Mouse (Mus musculus) neural tube, embryonic 12.5 days (tissue): ENCODE data around the gene Pakap. TPM values are rescaled to one million over a fixed set of nuclear protein-coding genes. Genes with fewer than 3 reads are reported as not detected.

Source experiments
- ATAC-seq: fragments of 200-750 bp; cut with Nextera tagmentation; 2 replicates; pipeline ENCODE4 v1.8.0; 2017; ENCODE audit warnings: low read depth, mild to moderate bottlenecking, moderate TSS enrichment, moderate library complexity; ENCODE audit not compliant: low FRiP score
- H3K27ac ChIP-seq: fragments of 300-500 bp; sonication (generic); 2 replicates; pipeline ENCODE4 v1.5.1; 2016
- H3K27me3 ChIP-seq: fragments of 300-500 bp; sonication (generic); replicated peaks from 2 replicates; pipeline ENCODE4 v1.6.1; 2016; ENCODE audit warnings: mild to moderate bottlenecking
- H3K36me3 ChIP-seq: fragments of 300-500 bp; sonication (generic); 2 replicates; pipeline ENCODE4 v1.6.1; 2016; ENCODE audit warnings: mild to moderate bottlenecking
- H3K4me1 ChIP-seq: fragments of 300-500 bp; sonication (generic); 2 replicates; pipeline ENCODE4 v1.6.1; 2016
- H3K4me2 ChIP-seq: fragments of 300-500 bp; sonication (generic); replicated peaks from 2 replicates; pipeline ENCODE4 v1.6.1; 2016; ENCODE audit warnings: mild to moderate bottlenecking
- H3K4me3 ChIP-seq: fragments of 300-500 bp; sonication (generic); 2 replicates; pipeline ENCODE4 v1.5.1; 2016
- H3K9ac ChIP-seq: fragments of 300-500 bp; sonication (generic); 2 replicates; pipeline ENCODE4 v1.6.1; 2016; ENCODE audit warnings: mild to moderate bottlenecking
- H3K9me3 ChIP-seq: fragments of 300-500 bp; sonication (generic); 2 replicates; pipeline ENCODE4 v1.6.1; 2016; ENCODE audit warnings: mild to moderate bottlenecking
- WGBS: fragments of 180-500 bp; shearing (Covaris S2); methylation state at CpG from one replicate; pipeline ENCODE4 v1.1.7; 2016; 5-methylcytosine and 5-hydroxymethylcytosine counted together
- polyA plus RNA-seq: library from polyadenylated mRNA; unstranded; fragments of >200 nt; fragmentation: Nextera tagmentation; extraction: Ambion mirVana; gene quantifications from 2 replicates; pipeline ENCODE4 v1.2.1, GENCODE M21; 2016

Gene Pakap
- polyA plus RNA-seq, 1 experiment from 2014 or later = 16.7 TPM

DNA sequence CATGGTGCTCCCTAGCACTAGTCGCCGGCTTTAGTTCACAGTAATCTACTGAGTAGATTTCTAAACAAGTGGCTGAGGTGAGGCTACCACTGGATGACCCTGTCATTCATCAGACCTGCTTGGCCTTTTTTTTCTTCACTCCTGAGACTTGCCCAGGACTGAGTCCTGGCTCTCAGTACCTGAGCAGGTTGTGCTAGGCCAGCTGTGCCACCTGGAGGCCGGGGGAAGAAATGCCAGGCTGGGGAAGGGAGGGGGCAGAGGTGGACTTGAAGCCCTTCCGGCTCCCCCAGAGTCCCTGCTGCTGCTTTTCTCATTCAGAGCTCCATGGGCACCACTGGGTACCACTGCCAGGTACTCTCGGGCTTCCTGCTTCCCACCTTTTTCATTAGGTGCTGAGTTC lies 220.7 kb downstream of the Pakap start:
- no peaks in the 10 kb centered on the region for H3K9me3 ChIP-seq
- no peaks in the 10 kb centered on the region for H3K27me3 ChIP-seq
- 55% methylated on average over 5 of the region's 5 CpGs for WGBS
- 0 out of 2 replicates have a peak, but pooled peaks cover 10% of the 10 kb centered on the region for H3K4me1 ChIP-seq
- H3K27ac ChIP-seq = no peak overlapping the region
- H3K9ac ChIP-seq = no peak overlapping the region
- ATAC-seq = no peak
- no peak overlapping the region for H3K4me2 ChIP-seq
- H3K36me3 ChIP-seq = no peaks in the 10 kb centered on the region
- no peak overlapping the region for H3K4me3 ChIP-seq

GRCm38 (mm10) chr4:57789118-57789517 lies 221.1 kb downstream of the Pakap start:
- H3K4me3 ChIP-seq = no peak overlapping the region
- 0 out of 2 replicates have a peak, but pooled peaks cover 12% of the 10 kb centered on the region for H3K4me1 ChIP-seq
- no peaks in the 10 kb centered on the region for H3K36me3 ChIP-seq
- no peaks in the 10 kb centered on the region for H3K9me3 ChIP-seq
- no peak overlapping the region for H3K4me2 ChIP-seq
- H3K27me3 ChIP-seq = no peaks in the 10 kb centered on the region
- ATAC-seq = no peak
- H3K27ac ChIP-seq = no peak overlapping the region
- H3K9ac ChIP-seq = no peak overlapping the region

DNA sequence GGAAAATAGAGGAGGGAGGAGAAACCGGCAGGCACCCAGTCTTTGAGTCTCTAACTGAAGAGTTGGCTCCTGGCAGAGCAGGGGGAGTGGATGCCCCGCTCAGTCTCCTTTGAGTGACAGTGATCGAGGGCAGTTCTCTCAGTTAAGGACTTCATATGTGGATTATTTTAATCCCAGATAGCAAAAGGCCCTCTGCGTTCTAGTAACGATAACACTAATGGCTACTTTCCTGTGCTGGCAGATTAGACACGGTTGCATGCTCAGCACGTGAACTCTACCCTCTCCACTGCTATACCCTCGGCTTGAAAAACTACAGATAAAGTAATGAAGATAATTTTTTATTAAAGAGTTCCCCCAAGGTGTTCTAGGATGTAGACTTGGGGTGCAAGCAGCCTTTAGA lies 226.0 kb downstream of the Pakap start:
- Histone ChIP-seq H3K36me3 (no peaks in the 10 kb centered on the region), H3K9ac (no peak overlapping the region), H3K27ac (no peak overlapping the region), H3K4me1 (peaks cover 19% of the 10 kb centered on the region; the same call in 1 of the 2 replicates), H3K4me2 (no peak overlapping the region), H3K9me3 (no peaks in the 10 kb centered on the region), H3K4me3 (no peak overlapping the region), H3K27me3 (no peaks in the 10 kb centered on the region)
- 83% methylated on average over 8 of the region's 8 CpGs for WGBS
- ATAC-seq = no peak

GRCm38 (mm10) chr4:57794547-57794946 lies 226.6 kb downstream of the Pakap start:
- no peak overlapping the region for H3K9ac ChIP-seq
- no peak overlapping the region for H3K4me2 ChIP-seq
- no peak overlapping the region for H3K4me3 ChIP-seq
- peaks cover 13% of the 10 kb centered on the region; the same call in 1 of the 2 replicates for H3K4me1 ChIP-seq
- no peaks in the 10 kb centered on the region for H3K27me3 ChIP-seq
- WGBS = 27% methylated on average over 3 of the region's 3 CpGs
- no peaks in the 10 kb centered on the region for H3K9me3 ChIP-seq
- ATAC-seq = no peak
- H3K27ac ChIP-seq = no peak overlapping the region
- no peaks in the 10 kb centered on the region for H3K36me3 ChIP-seq

GRCm38 (mm10) chr4:57797548-57798285 lies 229.7 kb downstream of the Pakap start:
- WGBS = 86% methylated on average over 9 of the region's 9 CpGs
- Histone ChIP-seq H3K4me1 (peaks cover 11% of the 10 kb centered on the region; the same call in 1 of the 2 replicates), H3K9me3 (no peaks in the 10 kb centered on the region), H3K27me3 (no peaks in the 10 kb centered on the region), H3K4me3 (no peak overlapping the region), H3K4me2 (no peak overlapping the region), H3K27ac (no peak overlapping the region), H3K36me3 (no peaks in the 10 kb centered on the region), H3K9ac (no peak overlapping the region)
- ATAC-seq = no peak

GRCm38 (mm10) chr4:57798286-57799018 lies 230.5 kb downstream of the Pakap start:
- ATAC-seq = peak; percentile 48; the same call in 1 of the 2 replicates
- no peak overlapping the region for H3K4me3 ChIP-seq

GRCm38 (mm10) chr4:57799297-57799696 lies 231.3 kb downstream of the Pakap start:
- 74% methylated on average over 1 of the region's 1 CpGs for WGBS
- Histone ChIP-seq H3K27ac (no peak overlapping the region), H3K9me3 (no peaks in the 10 kb centered on the region), H3K4me3 (no peak overlapping the region), H3K9ac (no peak overlapping the region), H3K36me3 (no peaks in the 10 kb centered on the region), H3K27me3 (no peaks in the 10 kb centered on the region), H3K4me1 (peaks cover 7% of the 10 kb centered on the region; the same call in 1 of the 2 replicates), H3K4me2 (no peak overlapping the region)
- ATAC-seq = no peak

More at GRCm38 (mm10) chr4:57798286-57799018, 230.5 kb downstream of the Pakap start:
- Histone ChIP-seq H3K9me3 (no peaks in the 10 kb centered on the region), H3K4me2 (no peak overlapping the region), H3K36me3 (no peaks in the 10 kb centered on the region), H3K4me1 (peaks cover 11% of the 10 kb centered on the region; the same call in 1 of the 2 replicates), H3K9ac (no peak overlapping the region), H3K27ac (no peak overlapping the region), H3K27me3 (no peaks in the 10 kb centered on the region)
- 36% methylated on average over 10 of the region's 10 CpGs for WGBS

GRCm38 (mm10) chr4:57801239-57801638 lies 233.3 kb downstream of the Pakap start:
- 85% methylated on average over 7 of the region's 7 CpGs for whole genome bisulfite sequencing
- ATAC-seq = no peak
- no peaks in the 10 kb centered on the region for H3K9me3 ChIP-seq
- H3K4me2 ChIP-seq = no peak overlapping the region
- H3K4me3 ChIP-seq = no peak overlapping the region
- H3K27ac ChIP-seq = no peak overlapping the region
- no peaks in the 10 kb centered on the region for H3K36me3 ChIP-seq
- H3K9ac ChIP-seq = no peak overlapping the region
- H3K4me1 ChIP-seq = peaks cover 4% of the 10 kb centered on the region; the same call in 1 of the 2 replicates
- H3K27me3 ChIP-seq = no peaks in the 10 kb centered on the region

- Histone ChIP-seq H3K4me3 (no peak overlapping the region), H3K36me3 (no peaks in the 10 kb centered on the region), H3K27ac (no peak overlapping the region), H3K9ac (no peak overlapping the region), H3K9me3 (no peaks in the 10 kb centered on the region), H3K27me3 (no peaks in the 10 kb centered on the region), H3K4me1 (peaks cover 4% of the 10 kb centered on the region; the same call in 1 of the 2 replicates), H3K4me2 (no peak overlapping the region)
- WGBS = 86% methylated on average over 5 of the region's 5 CpGs
- no peak for ATAC-seq
Observed at GRCm38 (mm10) chr4:57801986-57802385, 234.0 kb downstream of the Pakap start.

DNA sequence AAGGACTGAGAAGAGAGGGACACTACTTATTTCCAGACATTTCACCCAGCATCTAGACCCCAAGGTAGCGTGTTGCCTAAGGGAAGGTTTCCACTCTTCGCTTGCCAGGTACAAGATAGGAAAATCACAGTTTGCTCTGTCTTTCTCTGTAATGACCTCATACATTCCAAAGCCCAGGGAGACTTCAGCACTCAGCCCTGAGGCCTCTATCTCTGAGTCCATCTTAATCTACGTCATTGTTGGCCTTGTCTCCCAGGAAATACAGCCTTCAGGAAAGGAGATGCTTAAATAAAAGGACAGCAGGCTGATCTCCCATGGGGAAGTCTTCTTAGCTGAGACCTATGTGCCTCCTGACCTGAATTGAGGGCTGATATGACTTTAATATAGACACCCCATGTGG lies 234.4 kb downstream of the Pakap start:
- Histone ChIP-seq H3K9ac (no peak overlapping the region), H3K36me3 (no peaks in the 10 kb centered on the region), H3K27me3 (no peaks in the 10 kb centered on the region), H3K4me1 (peaks cover 4% of the 10 kb centered on the region; the same call in 1 of the 2 replicates), H3K9me3 (no peaks in the 10 kb centered on the region), H3K4me2 (no peak overlapping the region), H3K4me3 (no peak overlapping the region), H3K27ac (no peak overlapping the region)
- 91% methylated on average over 3 of the region's 3 CpGs for WGBS
- no peak for ATAC-seq

DNA sequence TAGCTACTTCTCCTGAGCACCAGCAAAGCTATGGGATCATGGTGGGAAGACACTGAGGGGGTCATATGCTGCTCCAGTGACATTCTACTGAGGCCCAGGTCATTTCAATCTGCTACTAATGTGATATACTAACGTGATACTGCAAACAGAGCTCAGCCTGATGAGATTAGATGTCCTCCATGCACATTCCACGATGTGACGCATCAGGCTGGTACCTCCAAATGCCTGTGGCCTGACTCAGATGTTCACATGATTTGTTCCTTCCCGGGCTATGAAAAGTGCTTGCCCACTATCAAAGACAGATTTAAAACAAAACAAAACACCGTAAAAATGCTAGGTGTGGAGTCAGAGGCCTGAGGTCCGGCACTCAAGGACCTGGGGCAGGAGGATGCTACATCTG lies 236.9 kb downstream of the Pakap start:
- H3K36me3 ChIP-seq = no peaks in the 10 kb centered on the region
- no peak overlapping the region for H3K4me3 ChIP-seq
- H3K9me3 ChIP-seq = no peaks in the 10 kb centered on the region
- no peak overlapping the region for H3K9ac ChIP-seq
- H3K27me3 ChIP-seq = no peaks in the 10 kb centered on the region
- H3K4me1 ChIP-seq = no peaks in the 10 kb centered on the region
- WGBS = 89% methylated on average over 6 of the region's 6 CpGs
- H3K27ac ChIP-seq = no peak overlapping the region
- ATAC-seq = no peak
- no peak overlapping the region for H3K4me2 ChIP-seq

DNA sequence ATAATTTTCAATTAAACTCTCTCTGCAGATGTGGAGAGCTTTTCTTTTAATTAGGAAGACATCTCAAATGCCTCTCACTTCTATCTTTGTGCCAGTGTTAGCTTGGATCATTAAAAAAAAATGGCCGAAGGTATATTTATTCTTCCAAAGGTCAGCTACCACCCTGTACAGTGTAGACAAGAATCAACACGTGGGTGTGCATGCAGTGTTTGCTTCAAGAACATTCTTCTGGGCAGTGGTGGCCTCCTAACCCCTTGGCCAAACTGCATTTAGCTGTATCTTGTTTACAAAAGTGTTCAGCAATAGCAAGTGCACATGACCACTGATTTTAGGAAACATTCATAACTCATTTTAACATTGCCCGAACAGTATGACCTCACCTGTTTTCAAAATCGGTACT lies 241.5 kb downstream of the Pakap start:
- Histone ChIP-seq H3K4me1 (0 out of 2 replicates have a peak, but pooled peaks cover 3% of the 10 kb centered on the region), H3K9me3 (no peaks in the 10 kb centered on the region), H3K36me3 (no peaks in the 10 kb centered on the region), H3K4me3 (no peak overlapping the region), H3K9ac (no peak overlapping the region), H3K27me3 (no peaks in the 10 kb centered on the region), H3K27ac (no peak overlapping the region), H3K4me2 (no peak overlapping the region)
- no peak for ATAC-seq
- WGBS = 90% methylated on average over 4 of the region's 4 CpGs
